Mouse (Mus musculus): ENCODE measurements around the gene Patj. TPM values are rescaled to one million over a fixed set of nuclear protein-coding genes. Genes with fewer than 3 reads are reported as not detected.

Patj gene
- polyA plus RNA-seq, 1 experiment: 22.3 TPM

- Histone ChIP-seq H3K36me3 (ENCODE audit: control insufficient read depth, insufficient read depth) (no peaks in the 10 kb centered on the region), H3K4me3 (no peak overlapping the region), H3K4me2 (ENCODE audit: low read depth) (no peak overlapping the region), H3K79me2 (ENCODE audit: control insufficient read depth, insufficient read depth) (no peaks in the 10 kb centered on the region), H3K27me3 (ENCODE audit: control insufficient read depth, insufficient read depth, insufficient read length) (no peaks in the 10 kb centered on the region), H3ac (ENCODE audit: control insufficient read depth, insufficient read length) (no peak overlapping the region)
- TF ChIP-seq REST (IDR thresholded peaks at IDR 0.05; ENCODE audit: insufficient read depth, insufficient read length) (no peak), USF1 (IDR thresholded peaks at IDR 0.05; ENCODE audit: low read depth) (no peak), CEBPB (IDR thresholded peaks at IDR 0.05; ENCODE audit: insufficient read depth, poor library complexity, severe bottlenecking) (no peak), POLR2A (IDR thresholded peaks at IDR 0.05; ENCODE audit: insufficient read length, low read depth) (no peak), TCF3 (IDR thresholded peaks at IDR 0.05; ENCODE audit: insufficient read length, low read depth) (no peak)
Observed at GRCm38 (mm10) chr4:98555666-98556065, 160.1 kb downstream of the Patj start.

DNA sequence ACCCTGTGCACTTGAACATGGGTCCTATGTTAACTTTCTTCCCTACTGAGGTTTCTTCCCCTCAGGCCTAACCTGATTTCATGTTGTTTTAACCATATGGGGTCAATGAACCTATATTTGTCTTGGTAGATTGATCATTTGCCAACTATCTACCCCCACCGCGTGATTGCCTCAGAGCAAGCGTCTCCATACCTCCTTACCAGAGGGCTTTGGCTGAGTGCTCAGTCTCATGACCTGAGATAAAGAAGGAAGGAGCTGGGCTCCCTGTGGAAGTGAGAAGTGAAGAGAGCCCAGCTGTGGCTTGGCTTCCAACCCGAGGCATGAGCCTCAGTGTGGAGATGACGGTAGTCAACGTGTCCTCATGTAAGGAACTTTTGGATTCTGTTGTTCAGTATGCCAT lies 160.9 kb downstream of the Patj start:
- Histone ChIP-seq H3K4me3 (no peak overlapping the region), H3K79me2 (ENCODE audit: control insufficient read depth, insufficient read depth) (no peaks in the 10 kb centered on the region), H3ac (ENCODE audit: control insufficient read depth, insufficient read length) (no peak overlapping the region), H3K36me3 (ENCODE audit: control insufficient read depth, insufficient read depth) (no peaks in the 10 kb centered on the region), H3K4me2 (ENCODE audit: low read depth) (no peak overlapping the region), H3K27me3 (ENCODE audit: control insufficient read depth, insufficient read depth, insufficient read length) (no peaks in the 10 kb centered on the region)
- no peak for TF ChIP-seq MAX (IDR thresholded peaks at IDR 0.05; ENCODE audit: low read depth)
- TF ChIP-seq POLR2AphosphoS2 (IDR thresholded peaks at IDR 0.05; ENCODE audit: insufficient read length, low read depth): no peak
- TF ChIP-seq POLR2A (IDR thresholded peaks at IDR 0.05; ENCODE audit: insufficient read length, low read depth): no peak
- no peak for TF ChIP-seq E2F4 (IDR thresholded peaks at IDR 0.05; ENCODE audit: insufficient read depth)
- no peak for TF ChIP-seq REST (IDR thresholded peaks at IDR 0.05; ENCODE audit: insufficient read depth, insufficient read length)
- TF ChIP-seq CEBPB (IDR thresholded peaks at IDR 0.05; ENCODE audit: insufficient read depth, poor library complexity, severe bottlenecking): no peak
- TF ChIP-seq MYOG (IDR thresholded peaks at IDR 0.05; ENCODE audit: control insufficient read depth in 1 of 3, insufficient read depth in 1 of 3, insufficient read length in 2 of 3, low read depth in 2 of 3): no peak
- TF ChIP-seq MYOD1 (IDR thresholded peaks at IDR 0.05; ENCODE audit: control insufficient read depth in 1 of 3, insufficient read length in 2 of 3, low read depth in 2 of 3): no peak
- TF ChIP-seq TCF12 (IDR thresholded peaks at IDR 0.05; ENCODE audit: insufficient read depth, poor library complexity, severe bottlenecking): no peak
- no peak for TF ChIP-seq SRF (IDR thresholded peaks at IDR 0.05; ENCODE audit: control insufficient read depth, insufficient read length, low read depth)
- TF ChIP-seq USF1 (IDR thresholded peaks at IDR 0.05; ENCODE audit: low read depth): no peak
- TF ChIP-seq TCF3 (IDR thresholded peaks at IDR 0.05; ENCODE audit: insufficient read length, low read depth): no peak

DNA sequence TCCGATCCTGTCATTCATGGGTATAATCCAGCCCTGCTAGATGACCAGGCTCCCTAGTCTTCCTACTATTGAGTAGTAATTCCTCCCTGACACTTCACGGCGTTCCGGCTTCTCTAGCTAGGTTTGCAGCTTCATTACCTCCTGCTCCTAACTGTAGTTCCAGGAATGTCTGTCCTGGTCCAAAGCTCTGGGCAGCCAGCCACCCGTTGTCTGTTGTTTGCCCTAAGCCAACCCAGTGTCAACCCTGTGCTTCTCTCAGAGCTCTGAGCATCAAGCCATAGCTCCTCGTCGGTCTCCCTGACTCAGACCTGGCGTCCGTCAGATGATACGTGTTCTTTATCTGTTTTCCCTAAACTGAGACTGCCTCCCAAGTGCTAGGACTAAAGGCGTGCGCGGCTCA lies 161.6 kb downstream of the Patj start:
- H3ac ChIP-seq (ENCODE audit: control insufficient read depth, insufficient read length): no peak overlapping the region
- H3K79me2 ChIP-seq (ENCODE audit: control insufficient read depth, insufficient read depth): no peaks in the 10 kb centered on the region
- no peak overlapping the region for H3K4me3 ChIP-seq
- no peaks in the 10 kb centered on the region for H3K27me3 ChIP-seq (ENCODE audit: control insufficient read depth, insufficient read depth, insufficient read length)
- TF ChIP-seq REST (IDR thresholded peaks at IDR 0.05; ENCODE audit: insufficient read depth, insufficient read length) (no peak), SRF (IDR thresholded peaks at IDR 0.05; ENCODE audit: control insufficient read depth, insufficient read length, low read depth) (no peak), POLR2A (IDR thresholded peaks at IDR 0.05; ENCODE audit: insufficient read length, low read depth) (no peak), TCF12 (IDR thresholded peaks at IDR 0.05; ENCODE audit: insufficient read depth, poor library complexity, severe bottlenecking) (no peak), MAX (IDR thresholded peaks at IDR 0.05; ENCODE audit: low read depth) (no peak), E2F4 (IDR thresholded peaks at IDR 0.05; ENCODE audit: insufficient read depth) (no peak), TCF3 (IDR thresholded peaks at IDR 0.05; ENCODE audit: insufficient read length, low read depth) (no peak), POLR2AphosphoS2 (IDR thresholded peaks at IDR 0.05; ENCODE audit: insufficient read length, low read depth) (no peak)
- no peak overlapping the region for H3K4me2 ChIP-seq (ENCODE audit: low read depth)
- H3K36me3 ChIP-seq (ENCODE audit: control insufficient read depth, insufficient read depth): no peaks in the 10 kb centered on the region

- no peak for TF ChIP-seq USF1 (IDR thresholded peaks at IDR 0.05; ENCODE audit: low read depth)
- TF ChIP-seq SRF (IDR thresholded peaks at IDR 0.05; ENCODE audit: control insufficient read depth, insufficient read length, low read depth): no peak
- TF ChIP-seq REST (IDR thresholded peaks at IDR 0.05; ENCODE audit: insufficient read depth, insufficient read length): no peak
- TF ChIP-seq TCF12 (IDR thresholded peaks at IDR 0.05; ENCODE audit: insufficient read depth, poor library complexity, severe bottlenecking): no peak
- TF ChIP-seq POLR2AphosphoS2 (IDR thresholded peaks at IDR 0.05; ENCODE audit: insufficient read length, low read depth): no peak
- no peak for TF ChIP-seq MYOG (IDR thresholded peaks at IDR 0.05; ENCODE audit: control insufficient read depth in 1 of 3, insufficient read depth in 1 of 3, insufficient read length in 2 of 3, low read depth in 2 of 3)
- no peak for TF ChIP-seq CEBPB (IDR thresholded peaks at IDR 0.05; ENCODE audit: insufficient read depth, poor library complexity, severe bottlenecking)
- no peak for TF ChIP-seq TCF3 (IDR thresholded peaks at IDR 0.05; ENCODE audit: insufficient read length, low read depth)
- no peak for TF ChIP-seq E2F4 (IDR thresholded peaks at IDR 0.05; ENCODE audit: insufficient read depth)
- TF ChIP-seq MYOD1 (IDR thresholded peaks at IDR 0.05; ENCODE audit: control insufficient read depth in 1 of 3, insufficient read length in 2 of 3, low read depth in 2 of 3): no peak
- TF ChIP-seq POLR2A (IDR thresholded peaks at IDR 0.05; ENCODE audit: insufficient read length, low read depth): no peak
- no peak for TF ChIP-seq MAX (IDR thresholded peaks at IDR 0.05; ENCODE audit: low read depth)
- no peaks in the 10 kb centered on the region for H3K79me2 ChIP-seq (ENCODE audit: control insufficient read depth, insufficient read depth)
- H3K4me3 ChIP-seq: no peak overlapping the region
Observed at GRCm38 (mm10) chr4:98560196-98560830, 164.7 kb downstream of the Patj start.

GRCm38 (mm10) chr4:98563082-98563481 lies 167.5 kb downstream of the Patj start:
- Histone ChIP-seq H3K4me3 (no peak overlapping the region), H3K27me3 (ENCODE audit: control insufficient read depth, insufficient read depth, insufficient read length) (no peaks in the 10 kb centered on the region), H3K36me3 (ENCODE audit: control insufficient read depth, insufficient read depth) (no peaks in the 10 kb centered on the region), H3K79me2 (ENCODE audit: control insufficient read depth, insufficient read depth) (no peaks in the 10 kb centered on the region), H3ac (ENCODE audit: control insufficient read depth, insufficient read length) (no peak overlapping the region), H3K4me2 (ENCODE audit: low read depth) (peak overlapping the region; percentile 48)
- TF ChIP-seq TCF3 (IDR thresholded peaks at IDR 0.05; ENCODE audit: insufficient read length, low read depth) (no peak), MYOG (IDR thresholded peaks at IDR 0.05; ENCODE audit: control insufficient read depth in 1 of 3, insufficient read depth in 1 of 3, insufficient read length in 2 of 3, low read depth in 2 of 3) (no peak)

More at GRCm38 (mm10) chr4:98560196-98560830, 164.7 kb downstream of the Patj start:
- H3ac ChIP-seq (ENCODE audit: control insufficient read depth, insufficient read length): no peak overlapping the region
- no peaks in the 10 kb centered on the region for H3K27me3 ChIP-seq (ENCODE audit: control insufficient read depth, insufficient read depth, insufficient read length)
- no peaks in the 10 kb centered on the region for H3K36me3 ChIP-seq (ENCODE audit: control insufficient read depth, insufficient read depth)
- H3K4me2 ChIP-seq (ENCODE audit: low read depth): no peak overlapping the region
